8 mouse cellular contexts compared by ENCODE assay signal in genomic region chr6:115823850-115824464, GRCm38 (mm10). TPM values are rescaled to one million over a fixed set of nuclear protein-coding genes. Genes with fewer than 3 reads are reported as not detected.
DNase-seq lines count a peak whose midpoint lies in the region; ATAC-seq lines count a peak whose summit lies in the region.
"Not testable (repeated sequence)": the region's sequence is repeated elsewhere in the genome, so short reads cannot be mapped to it uniquely, and the experiment has no call there.

No protein-coding gene starts in this region.

- peak overlapping the region; percentile 53 for H3K4me2 ChIP-seq in kidney, embryonic 15.5 days
- peak overlapping the region; percentile 28; the same call in 1 of the 2 replicates for H3K4me2 ChIP-seq in stomach, embryonic 16.5 days (ENCODE audit: low read depth, low read length)

- peak overlapping the region; percentile 31 for H3K4me3 ChIP-seq in kidney, embryonic 15.5 days (replicated peaks)
- not testable (repeated sequence) for H3K4me3 ChIP-seq in stomach, embryonic 16.5 days (replicated peaks; ENCODE audit: low read length)

- 2% methylated on average over 6 of the region's 11 CpGs for WGBS in kidney, embryonic 15.5 days
- 4% methylated on average over 5 of the region's 11 CpGs for WGBS in stomach, embryonic 16.5 days

- H3K27ac ChIP-seq in kidney, embryonic 15.5 days, result peak overlapping the region; percentile 75
- H3K27ac ChIP-seq in stomach, embryonic 16.5 days (ENCODE audit: low read length), result not testable (repeated sequence)

- H3K27me3 ChIP-seq in kidney, embryonic 15.5 days; stomach, embryonic 16.5 days (ENCODE audit: control insufficient read depth, insufficient read depth, low read length): not testable (repeated sequence)

- H3K36me3 ChIP-seq in kidney, embryonic 15.5 days; stomach, embryonic 16.5 days (ENCODE audit: control insufficient read depth, insufficient read depth, low read length): not testable (repeated sequence)

- ATAC-seq in erythroblast, adult 5-6 weeks (replicated peaks; ENCODE audit: low FRiP score, poor library complexity, severe bottlenecking), result peak; percentile 84
- peak; percentile 98 for ATAC-seq in kidney, embryonic 15.5 days (replicated peaks; ENCODE audit: low FRiP score)
- peak; percentile 97 for ATAC-seq in stomach, embryonic 16.5 days (ENCODE audit: insufficient read depth, low FRiP score)

- H3K9ac ChIP-seq in kidney, embryonic 15.5 days; stomach, embryonic 16.5 days (ENCODE audit: low read length): not testable (repeated sequence)

- H3K4me1 ChIP-seq in kidney, embryonic 15.5 days; stomach, embryonic 16.5 days (ENCODE audit: control insufficient read depth, insufficient read depth, low read length): not testable (repeated sequence)

- H3K9me3 ChIP-seq in kidney, embryonic 15.5 days (replicated peaks); stomach, embryonic 16.5 days (replicated peaks; ENCODE audit: control insufficient read depth, low read length): not testable (repeated sequence)

- intact Hi-C loops in heart, postnatal 10 days (cut with DNase I), result not testable (repeated sequence)

- peak; percentile 56 to 69 for DNase-seq in CD8-positive naive resting alpha-beta T cell, adult 2 months (ENCODE audit: low read depth in 2 of 2, low spot score in 2 of 2)
- peak; percentile 76 for DNase-seq in brain, adult 2 months (ENCODE audit: low read depth, low spot score)
- DNase-seq in heart, postnatal 10 days, result peak; percentile 63 to 71
- peak; percentile 27 to 35 for DNase-seq in lung, adult 18-20 months
- DNase-seq in natural killer cell, adult 2 months (ENCODE audit: low spot score in 2 of 2), result peak; percentile 55 to 74

RNA-seq across cellular contexts. Expression of gene Efcab12, which starts 14.3 kb away (rescaled TPM):
- total RNA-seq in erythroblast, adult 5-6 weeks (2015; ENCODE audit: low replicate concordance), result not detected in 2 replicates
- total RNA-seq in erythroblast, adult 5-6 weeks (2017; ENCODE audit: low replicate concordance), result not detected in 2 replicates
- under 1 TPM; 0.79 TPM for total RNA-seq in heart, postnatal 10 days (2021)
- 1.8 TPM in 2 replicates for polyA plus RNA-seq in kidney, embryonic 15.5 days (2015; fragmentation: Nextera tagmentation; extraction: Ambion mirVana)
- 0.60 and 0.65 TPM in 2 replicates for polyA plus RNA-seq in stomach, embryonic 16.5 days (2015; fragmentation: Nextera tagmentation; extraction: Ambion mirVana)

RNA-seq across cellular contexts. Expression of gene Rpl32, which starts 15.4 kb away (rescaled TPM):
- total RNA-seq in erythroblast, adult 5-6 weeks (2015; ENCODE audit: low replicate concordance), result 738 and 1,031 TPM in 2 replicates
- total RNA-seq in erythroblast, adult 5-6 weeks (2017; ENCODE audit: low replicate concordance), result 502 and 613 TPM in 2 replicates
- total RNA-seq in heart, postnatal 10 days (2021), result 100 to 1,000 TPM; 842 to 867 TPM
- polyA plus RNA-seq in kidney, embryonic 15.5 days (2015; fragmentation: Nextera tagmentation; extraction: Ambion mirVana), result 2,232 and 2,490 TPM in 2 replicates
- 1,851 and 2,115 TPM in 2 replicates for polyA plus RNA-seq in stomach, embryonic 16.5 days (2015; fragmentation: Nextera tagmentation; extraction: Ambion mirVana)

RNA-seq across cellular contexts. Expression of gene Mbd4, which starts 29.2 kb away (rescaled TPM):
- total RNA-seq in erythroblast, adult 5-6 weeks (2015; ENCODE audit: low replicate concordance), result 1.7 and 2.7 TPM in 2 replicates
- 9.9 and 13.4 TPM in 2 replicates for total RNA-seq in erythroblast, adult 5-6 weeks (2017; ENCODE audit: low replicate concordance)
- 1 to 10 TPM; 2.6 to 3.5 TPM for total RNA-seq in heart, postnatal 10 days (2021)
- polyA plus RNA-seq in kidney, embryonic 15.5 days (2015; fragmentation: Nextera tagmentation; extraction: Ambion mirVana), result 21.3 and 21.7 TPM in 2 replicates
- polyA plus RNA-seq in stomach, embryonic 16.5 days (2015; fragmentation: Nextera tagmentation; extraction: Ambion mirVana), result 14.9 and 15.0 TPM in 2 replicates

RNA-seq across cellular contexts. Expression of gene Ift122, which starts 29.3 kb away (rescaled TPM):
- 0.42 TPM in 1 of 2 replicates, not detected in the other for total RNA-seq in erythroblast, adult 5-6 weeks (2015; ENCODE audit: low replicate concordance)
- total RNA-seq in erythroblast, adult 5-6 weeks (2017; ENCODE audit: low replicate concordance), result 3.7 TPM in 1 of 2 replicates, not detected in the other
- total RNA-seq in heart, postnatal 10 days (2021), result 10 to 100 TPM; 22.4 to 22.9 TPM
- 32.0 and 36.9 TPM in 2 replicates for polyA plus RNA-seq in kidney, embryonic 15.5 days (2015; fragmentation: Nextera tagmentation; extraction: Ambion mirVana)
- 21.0 and 21.1 TPM in 2 replicates for polyA plus RNA-seq in stomach, embryonic 16.5 days (2015; fragmentation: Nextera tagmentation; extraction: Ambion mirVana)

RNA-seq across cellular contexts. Expression of gene Cand2, which starts 49.6 kb away (rescaled TPM):
- total RNA-seq in erythroblast, adult 5-6 weeks (2015; ENCODE audit: low replicate concordance), result 0.21 TPM in 1 of 2 replicates, not detected in the other
- total RNA-seq in erythroblast, adult 5-6 weeks (2017; ENCODE audit: low replicate concordance), result 0.14 and 0.17 TPM in 2 replicates
- 10 to 100 TPM; 73.0 to 87.4 TPM for total RNA-seq in heart, postnatal 10 days (2021)
- polyA plus RNA-seq in kidney, embryonic 15.5 days (2015; fragmentation: Nextera tagmentation; extraction: Ambion mirVana), result 35.2 and 37.4 TPM in 2 replicates
- 19.6 and 22.6 TPM in 2 replicates for polyA plus RNA-seq in stomach, embryonic 16.5 days (2015; fragmentation: Nextera tagmentation; extraction: Ambion mirVana)
